Mouse (Mus musculus) heart, embryonic 11.5 days (tissue): ENCODE data around the gene Slc1a4. TPM values are rescaled to one million over a fixed set of nuclear protein-coding genes. Genes with fewer than 3 reads are reported as not detected.

Experiments used
- ATAC-seq: fragments of 200-750 bp; cut with Nextera tagmentation; replicated peaks from 2 replicates; pipeline ENCODE4 v1.8.0; 2017; ENCODE audit warnings: moderate library complexity; ENCODE audit not compliant: insufficient number of reproducible peaks, low FRiP score, low TSS enrichment
- H3K27ac ChIP-seq: fragments of 300-500 bp; sonication (generic); 2 replicates; pipeline ENCODE4 v1.5.1; 2014; ENCODE audit warnings: mild to moderate bottlenecking, low read depth, low read length
- H3K27me3 ChIP-seq: fragments of 300-500 bp; sonication (generic); 2 replicates; pipeline ENCODE4 v1.6.1; 2014; ENCODE audit warnings: mild to moderate bottlenecking, low read length, mixed read lengths; ENCODE audit not compliant: control insufficient read depth, insufficient read depth
- H3K36me3 ChIP-seq: fragments of 300-500 bp; sonication (generic); 2 replicates; pipeline ENCODE4 v1.6.1; 2014; ENCODE audit warnings: mild to moderate bottlenecking, low read length, moderate library complexity, mixed read lengths; ENCODE audit not compliant: control insufficient read depth, insufficient read depth
- H3K4me1 ChIP-seq: fragments of 300-500 bp; sonication (generic); 2 replicates; pipeline ENCODE4 v1.6.1; 2014; ENCODE audit warnings: low read length; ENCODE audit not compliant: control insufficient read depth, insufficient read depth
- H3K4me2 ChIP-seq: fragments of 300-500 bp; sonication (generic); 2 replicates; pipeline ENCODE4 v1.6.1; 2014; ENCODE audit warnings: mild to moderate bottlenecking, moderate library complexity
- H3K4me3 ChIP-seq: fragments of 300-500 bp; sonication (generic); 2 replicates; pipeline ENCODE4 v1.5.1; 2014; ENCODE audit warnings: low read depth, low read length
- H3K9ac ChIP-seq: fragments of 300-500 bp; sonication (generic); 2 replicates; pipeline ENCODE4 v1.6.1; 2014; ENCODE audit warnings: mild to moderate bottlenecking, low read depth, low read length, moderate library complexity
- H3K9me3 ChIP-seq: fragments of 300-500 bp; sonication (generic); replicated peaks from 2 replicates; pipeline ENCODE4 v1.6.1; 2016; ENCODE audit warnings: low read length; ENCODE audit not compliant: control insufficient read depth
- WGBS: fragments of 180-500 bp; shearing (Covaris S2); extraction: QIAGEN DNeasy Blood & Tissue Kit; methylation state at CpG from one replicate; pipeline ENCODE4 v1.1.7; 2014; ENCODE audit not compliant: insufficient replicate concordance; 5-methylcytosine and 5-hydroxymethylcytosine counted together
- polyA plus RNA-seq: library from polyadenylated mRNA; unstranded; fragments of >200 nt; fragmentation: Nextera tagmentation; extraction: Ambion mirVana; gene quantifications from 2 replicates; pipeline ENCODE4 v1.2.1, GENCODE M21; 2014

Gene Slc1a4
- polyA plus RNA-seq, 1 experiment from 2014 or later = 7.9 TPM

GRCm38 (mm10) chr11:20348466-20348865 lies 16.0 kb upstream of the Slc1a4 start:
- H3K27me3 ChIP-seq = no peaks in the 10 kb centered on the region
- WGBS = 72% methylated on average over 2 of the region's 2 CpGs
- no peak overlapping the region for H3K4me2 ChIP-seq
- H3K36me3 ChIP-seq = no peaks in the 10 kb centered on the region
- no peak for ATAC-seq
- H3K27ac ChIP-seq = no peak overlapping the region
- no peaks in the 10 kb centered on the region for H3K4me1 ChIP-seq
- no peaks in the 10 kb centered on the region for H3K9me3 ChIP-seq
- no peak overlapping the region for H3K9ac ChIP-seq
- H3K4me3 ChIP-seq = no peak overlapping the region

GRCm38 (mm10) chr11:20347548-20347947 lies 15.0 kb upstream of the Slc1a4 start:
- Histone ChIP-seq H3K4me2 (no peak overlapping the region), H3K4me3 (no peak overlapping the region), H3K36me3 (no peaks in the 10 kb centered on the region), H3K9me3 (no peaks in the 10 kb centered on the region), H3K4me1 (no peaks in the 10 kb centered on the region), H3K9ac (no peak overlapping the region), H3K27ac (no peak overlapping the region), H3K27me3 (no peaks in the 10 kb centered on the region)
- ATAC-seq = no peak
- WGBS = 80% methylated on average over 6 of the region's 6 CpGs

GRCm38 (mm10) chr11:20346369-20346768 lies 13.9 kb upstream of the Slc1a4 start:
- Histone ChIP-seq H3K27ac (no peak overlapping the region), H3K9ac (no peak overlapping the region), H3K9me3 (no peaks in the 10 kb centered on the region), H3K36me3 (no peaks in the 10 kb centered on the region), H3K4me3 (no peak overlapping the region), H3K4me1 (no peaks in the 10 kb centered on the region), H3K4me2 (no peak overlapping the region), H3K27me3 (no peaks in the 10 kb centered on the region)
- ATAC-seq = no peak
- 60% methylated on average over 2 of the region's 2 CpGs for WGBS

- H3K27ac ChIP-seq = no peak overlapping the region
- WGBS = 80% methylated on average over 4 of the region's 4 CpGs
- H3K4me1 ChIP-seq = no peaks in the 10 kb centered on the region
- H3K9me3 ChIP-seq = no peaks in the 10 kb centered on the region
- H3K9ac ChIP-seq = no peak overlapping the region
- no peak overlapping the region for H3K4me2 ChIP-seq
- H3K36me3 ChIP-seq = no peaks in the 10 kb centered on the region
- H3K4me3 ChIP-seq = no peak overlapping the region
- H3K27me3 ChIP-seq = no peaks in the 10 kb centered on the region
- ATAC-seq = no peak
Observed at GRCm38 (mm10) chr11:20343952-20344351, 11.4 kb upstream of the Slc1a4 start.

GRCm38 (mm10) chr11:20341598-20341997 lies 9.1 kb upstream of the Slc1a4 start:
- Histone ChIP-seq H3K27ac (no peak overlapping the region), H3K36me3 (no peaks in the 10 kb centered on the region), H3K9ac (no peak overlapping the region), H3K4me1 (no peaks in the 10 kb centered on the region), H3K27me3 (no peaks in the 10 kb centered on the region), H3K4me3 (no peak overlapping the region), H3K4me2 (no peak overlapping the region), H3K9me3 (no peaks in the 10 kb centered on the region)
- ATAC-seq = no peak
- 41% methylated on average over 1 of the region's 1 CpGs for WGBS

- WGBS = 59% methylated on average over 2 of the region's 2 CpGs
- no peak overlapping the region for H3K4me2 ChIP-seq
- no peaks in the 10 kb centered on the region for H3K9me3 ChIP-seq
- no peak for ATAC-seq
- no peaks in the 10 kb centered on the region for H3K4me1 ChIP-seq
- no peaks in the 10 kb centered on the region for H3K36me3 ChIP-seq
- no peak overlapping the region for H3K27ac ChIP-seq
- H3K9ac ChIP-seq = no peak overlapping the region
- H3K27me3 ChIP-seq = no peaks in the 10 kb centered on the region
- H3K4me3 ChIP-seq = no peak overlapping the region
Observed at GRCm38 (mm10) chr11:20338703-20339102, 6.2 kb upstream of the Slc1a4 start.

GRCm38 (mm10) chr11:20334301-20334700 lies 1.8 kb upstream of the Slc1a4 start:
- Histone ChIP-seq H3K9me3 (no peaks in the 10 kb centered on the region), H3K4me1 (no peaks in the 10 kb centered on the region), H3K27me3 (no peaks in the 10 kb centered on the region), H3K9ac (no peak overlapping the region), H3K27ac (no peak overlapping the region), H3K36me3 (no peaks in the 10 kb centered on the region), H3K4me2 (no peak overlapping the region), H3K4me3 (no peak overlapping the region)
- WGBS = 19% methylated on average over 1 of the region's 1 CpGs
- ATAC-seq = no peak

GRCm38 (mm10) chr11:20331690-20332537 lies 599 bp downstream of the Slc1a4 start:
- Histone ChIP-seq H3K27me3 (no peaks in the 10 kb centered on the region), H3K9me3 (no peaks in the 10 kb centered on the region), H3K27ac (peak overlapping the region; percentile 94), H3K36me3 (no peaks in the 10 kb centered on the region), H3K4me3 (peak overlapping the region; percentile 68), H3K9ac (peak overlapping the region; percentile 82), H3K4me2 (peak overlapping the region; percentile 99), H3K4me1 (peaks cover 2% of the 10 kb centered on the region; the same call in 1 of the 2 replicates)
- ATAC-seq = peak; percentile 9; the same call in 1 of the 2 replicates
- WGBS = 2% methylated on average over 61 of the region's 61 CpGs
